Mouse (Mus musculus): ENCODE results near the gene Kank4. TPM values are rescaled to one million over a fixed set of nuclear protein-coding genes. Genes with fewer than 3 reads are reported as not detected.

The Kank4 gene
- total RNA-seq, 2 experiments from 2014 or later = 7.0 to 7.7 TPM

GRCm38 (mm10) chr4:98718547-98718917 lies 98.8 kb downstream of the Kank4 start:
- no peak for DNase-seq (ENCODE audit: low spot score in 2 of 2)

- DNase-seq (ENCODE audit: low spot score in 2 of 2) = no peak
Observed at GRCm38 (mm10) chr4:98717735-98718546, 99.4 kb downstream of the Kank4 start.

- DNase-seq (ENCODE audit: low spot score in 2 of 2) = no peak
Observed at GRCm38 (mm10) chr4:98710891-98711290, 106.4 kb downstream of the Kank4 start.

Other genes with a start within 250 kb of the Kank4 start
- not detected for gene L1td1, start 90.8 kb downstream of the Kank4 start, total RNA-seq (2021)
- not detected for gene I0C0044D17Rik, start 6.3 kb upstream of the Kank4 start, total RNA-seq (2021)
- gene Usp1, start 106.3 kb upstream of the Kank4 start, total RNA-seq (2021) = 10 to 100 TPM; 36.8 to 36.9 TPM
- gene Angptl3, start 213.4 kb upstream of the Kank4 start, total RNA-seq (2021) = under 1 TPM in 1 of 2 experiments, not detected in 1; 0.65 TPM